Mouse (Mus musculus) frontal cortex, adult 2 months (tissue): ENCODE data around the gene I830077J02Rik. TPM values are rescaled to one million over a fixed set of nuclear protein-coding genes. Genes with fewer than 3 reads are reported as not detected.
A peak's percentile ranks its signal among the peaks of the same experiment; 100 is the strongest.
"Not testable (repeated sequence)": the region's sequence is repeated elsewhere in the genome, so short reads cannot be mapped to it uniquely, and the experiment has no call there.

Experiments
- DNase-seq, 2 experiments: peaks; one replicate each; pipeline ENCODE4 v3.0.0; 2022; ENCODE audit warnings: low spot score in 1 of 2; ENCODE audit errors: extremely low spot score in 1 of 2
- polyA plus RNA-seq: library from polyadenylated mRNA; depleted of rRNA; stranded (reverse); fragments of >200 nt; gene quantifications from 2 replicates; pipeline ENCODE4 v1.2.3, GENCODE M21; 2012

Gene I830077J02Rik
- polyA plus RNA-seq, 1 experiment, result 1.8 TPM

- DNase-seq, result not testable (repeated sequence)
Observed at GRCm38 (mm10) chr3:105920743-105921142, 11.7 kb downstream of the I830077J02Rik start.

- no peak for DNase-seq
Observed at GRCm38 (mm10) chr3:105918355-105918745, 14.1 kb downstream of the I830077J02Rik start.

DNA sequence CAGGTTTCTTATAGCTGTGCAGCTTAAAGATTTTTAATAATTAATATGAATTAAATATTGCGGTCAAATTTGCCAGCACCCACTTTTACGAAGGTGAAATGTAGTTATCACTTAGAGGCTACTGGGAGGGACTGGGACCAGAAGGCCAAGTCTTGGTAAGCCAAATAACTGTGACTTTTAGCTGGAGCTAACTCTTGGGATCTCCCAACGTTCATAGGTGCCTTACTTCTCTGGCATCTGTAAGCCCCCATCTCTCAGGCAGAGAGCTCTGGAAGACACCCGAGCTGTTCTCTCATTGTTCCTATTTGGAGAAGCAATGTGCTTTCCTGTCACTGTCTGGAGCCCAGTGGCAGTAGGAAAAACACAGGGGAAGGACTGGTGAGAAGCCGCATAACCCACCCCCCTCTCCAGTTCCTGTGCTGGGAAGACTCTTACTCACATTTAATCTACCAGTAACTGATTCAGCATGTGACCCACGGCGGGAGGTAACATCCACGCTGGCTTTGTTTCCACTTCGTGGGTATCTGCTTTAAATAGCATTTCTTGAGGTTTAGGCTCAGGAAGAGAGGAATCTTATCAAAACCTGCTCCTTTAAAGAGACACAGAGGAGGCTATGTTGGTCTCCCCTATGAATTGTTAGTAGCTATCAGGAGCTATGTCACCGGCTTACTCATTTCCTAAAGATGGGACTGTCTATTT lies 14.7 kb downstream of the I830077J02Rik start:
- DNase-seq, result no peak

DNA sequence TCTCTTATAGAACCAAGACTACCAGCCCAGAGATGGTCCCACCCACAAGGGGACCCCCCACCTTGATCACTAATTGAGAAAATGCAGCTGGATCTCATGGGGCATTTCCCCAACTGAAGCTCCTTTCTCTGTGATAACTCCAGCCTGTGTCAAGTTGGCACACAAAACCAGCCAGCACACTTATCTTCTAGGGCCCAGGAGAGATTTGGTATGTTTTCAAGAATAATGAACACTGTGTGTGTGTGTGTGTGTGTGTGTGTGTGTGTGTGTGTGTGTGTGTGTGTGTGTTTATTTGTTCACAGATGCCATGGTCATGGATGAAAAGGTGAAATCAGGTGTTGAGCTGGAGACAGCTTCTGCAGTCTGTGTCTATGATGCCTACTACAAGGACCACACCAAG lies 16.0 kb downstream of the I830077J02Rik start:
- DNase-seq, result not testable (repeated sequence)

GRCm38 (mm10) chr3:105915281-105915680 lies 17.2 kb downstream of the I830077J02Rik start:
- no peak for DNase-seq

GRCm38 (mm10) chr3:105913839-105914681 lies 18.4 kb downstream of the I830077J02Rik start:
- no peak for DNase-seq

- DNase-seq, result no peak
Observed at GRCm38 (mm10) chr3:105912097-105912880, 20.2 kb downstream of the I830077J02Rik start.

DNA sequence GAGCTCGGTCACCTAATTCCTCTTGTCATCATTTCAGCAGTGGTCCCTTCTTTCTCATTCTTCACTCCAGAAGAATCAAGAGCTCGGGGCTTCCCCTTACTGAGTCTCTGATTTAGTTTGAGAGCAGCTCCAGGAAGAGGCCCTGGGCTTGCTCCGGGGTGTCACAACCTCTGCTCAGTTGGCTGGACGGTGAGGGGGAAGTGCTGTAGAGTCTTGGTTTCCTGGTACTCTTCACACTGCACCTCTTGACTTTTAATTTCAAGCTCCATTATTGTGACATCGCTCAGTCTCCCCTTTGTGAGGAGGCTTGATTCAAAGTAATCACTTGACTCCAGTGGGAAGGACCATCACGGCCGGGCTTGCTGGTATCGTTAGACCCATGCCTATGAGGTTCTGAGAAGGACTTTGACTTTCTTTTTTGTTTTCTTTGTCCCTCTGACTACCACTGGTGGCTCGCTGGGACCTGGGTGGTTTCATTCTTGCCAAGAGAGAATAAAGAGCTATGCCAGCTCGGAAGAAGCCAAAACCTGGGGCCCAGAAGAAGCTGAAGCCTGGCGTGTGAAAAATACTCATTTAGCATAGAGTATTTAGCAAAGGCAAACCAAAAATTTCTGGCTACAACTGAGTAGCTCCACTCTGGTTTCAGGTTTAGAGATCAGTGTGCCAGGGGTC lies 21.8 kb downstream of the I830077J02Rik start:
- no peak for DNase-seq

GRCm38 (mm10) chr3:105908976-105909375 lies 23.5 kb downstream of the I830077J02Rik start:
- no peak for DNase-seq

DNA sequence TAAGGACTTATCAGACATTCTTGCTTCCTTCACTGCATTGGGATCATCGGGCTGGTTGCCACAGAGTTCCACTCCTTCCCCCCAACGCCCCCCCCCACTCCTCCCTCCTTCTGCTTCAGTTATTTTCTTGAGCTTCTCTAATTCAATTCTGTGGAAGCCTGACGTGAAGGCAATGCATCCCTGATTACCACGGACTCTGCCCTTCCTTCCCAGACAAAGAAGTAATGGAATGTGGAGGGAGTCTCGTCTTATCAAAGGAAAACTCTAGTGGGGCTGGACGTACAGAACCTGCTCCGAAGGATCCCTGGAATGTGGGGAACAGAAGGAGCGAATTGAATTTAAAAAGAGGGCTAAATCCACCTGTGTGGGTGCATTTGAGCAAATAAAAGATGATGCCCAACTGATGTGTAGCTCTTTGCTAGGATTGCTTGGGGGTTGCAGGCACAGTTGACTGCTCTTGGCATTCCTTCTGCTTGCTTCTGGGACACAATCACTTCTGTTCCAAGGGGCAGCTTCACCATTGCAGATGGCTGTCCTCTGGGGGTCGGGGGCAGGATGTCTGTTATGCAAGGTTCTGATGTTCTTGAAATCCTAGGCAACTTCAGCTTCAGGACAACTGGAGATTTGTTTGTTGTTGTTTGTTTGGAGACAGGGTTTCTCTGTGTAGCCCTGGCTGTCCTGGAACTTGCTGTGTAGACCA lies 24.4 kb downstream of the I830077J02Rik start:
- no peak for DNase-seq

- DNase-seq, result no peak
Observed at GRCm38 (mm10) chr3:105904721-105905120, 27.7 kb downstream of the I830077J02Rik start.

DNA sequence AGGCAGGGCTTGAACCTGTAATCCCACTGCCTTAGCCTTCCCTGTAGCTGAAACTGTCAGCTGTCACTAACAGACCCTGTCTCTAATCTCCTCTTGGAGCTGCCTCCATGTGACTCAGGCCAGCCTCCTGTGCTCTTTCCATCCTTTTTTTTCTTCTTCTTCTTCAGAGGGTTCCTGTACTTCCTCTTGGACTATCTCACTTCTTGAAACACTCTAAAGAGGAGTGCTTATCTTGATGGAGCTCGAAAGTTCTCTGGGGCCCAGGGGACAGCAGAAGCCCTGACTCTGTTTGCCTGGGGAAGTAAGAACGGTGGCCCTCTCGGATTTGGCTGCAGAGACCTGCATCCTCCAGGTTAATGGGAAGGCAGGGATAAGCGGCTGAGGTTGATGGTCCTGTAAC lies 28.3 kb downstream of the I830077J02Rik start:
- no peak for DNase-seq

GRCm38 (mm10) chr3:105901468-105901867 lies 31.0 kb downstream of the I830077J02Rik start:
- no peak for DNase-seq

- no peak for DNase-seq
Observed at GRCm38 (mm10) chr3:105900716-105901115, 31.7 kb downstream of the I830077J02Rik start.

DNA sequence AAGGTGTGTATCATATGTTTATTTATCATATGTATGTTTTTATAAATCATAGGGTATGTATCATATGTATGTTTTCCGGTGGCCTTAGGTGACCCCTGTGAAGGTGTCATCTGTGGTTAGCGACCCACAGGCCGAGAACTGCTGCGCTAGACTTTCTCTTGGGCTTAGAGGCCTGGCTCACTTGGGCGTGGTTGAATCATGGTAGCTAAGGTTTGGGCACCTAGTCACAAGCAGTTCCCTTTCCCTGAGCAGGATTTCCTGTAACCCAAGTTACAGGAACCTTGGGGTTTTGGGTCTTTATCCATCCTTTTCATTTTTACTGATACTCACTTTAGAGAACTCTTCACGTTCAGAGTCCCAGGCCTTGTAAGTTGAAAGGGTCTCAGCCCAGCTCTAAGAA lies 32.2 kb downstream of the I830077J02Rik start:
- DNase-seq, result no peak

- peak; percentile 62 to 92 for DNase-seq
Observed at GRCm38 (mm10) chr3:105899394-105900147, 32.9 kb downstream of the I830077J02Rik start.

- no peak for DNase-seq
Observed at GRCm38 (mm10) chr3:105898861-105899260, 33.6 kb downstream of the I830077J02Rik start.

DNA sequence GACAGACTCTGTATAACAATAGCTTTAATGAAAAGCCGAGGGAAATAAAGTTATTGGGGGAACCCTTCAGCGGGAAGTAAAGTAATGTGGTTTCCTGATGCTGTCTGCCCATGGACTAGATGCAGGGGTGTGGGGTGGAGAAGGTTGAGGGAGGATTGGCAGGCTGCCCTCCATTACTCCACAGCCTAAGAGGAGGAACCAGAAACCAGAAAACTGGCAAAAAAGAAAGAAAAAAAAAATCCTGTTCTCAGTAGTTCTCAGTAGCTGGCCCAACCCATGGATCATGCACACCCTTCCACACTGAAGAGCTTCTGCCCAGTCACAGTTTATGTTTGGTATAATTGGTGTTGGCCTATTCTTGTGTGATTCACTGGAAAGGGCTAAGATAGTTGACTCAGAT lies 34.1 kb downstream of the I830077J02Rik start:
- no peak for DNase-seq

- DNase-seq, result no peak
Observed at GRCm38 (mm10) chr3:105896811-105897210, 35.7 kb downstream of the I830077J02Rik start.
